Mouse (Mus musculus): ENCODE data around the gene Mpp4.

Mpp4 gene

GRCm38 (mm10) chr1:59134419-59134818 is 28.8 kb downstream of the Mpp4 start:
- POLR2A ChIA-PET = interaction anchor here in 2 of 4 experiments (0.7 to 1.2 kb wide), 3 partner anchors 11 to 127 kb away, joined by 3 read pairs; no protein-coding TSS in a partner anchor
- CTCF ChIA-PET = interaction anchor here in 1 of 4 experiments (2.9 kb wide), 1 partner anchor 8 kb away, joined by 8 read pairs; no protein-coding TSS in a partner anchor

- POLR2A ChIA-PET = no interaction called here
- CTCF ChIA-PET = interaction anchor here in 1 of 4 experiments (1.2 to 1.5 kb wide), 2 partner anchors 14 to 494 kb away, joined by 3 to 4 read pairs; no protein-coding TSS in a partner anchor
Measured at GRCm38 (mm10) chr1:59128879-59129278, 34.3 kb downstream of the Mpp4 start.

- CTCF ChIA-PET = no interaction called here
- POLR2A ChIA-PET = no interaction called here
Measured at GRCm38 (mm10) chr1:59125558-59125957, 37.6 kb downstream of the Mpp4 start.

GRCm38 (mm10) chr1:59119720-59120457 is 43.3 kb downstream of the Mpp4 start, which contains the start of gene Tmem237:
Gene Tmem237, minus strand, starts transcription at chr1:59120408.
- CTCF ChIA-PET = interaction anchor here in 3 of 4 experiments (0.8 to 1.6 kb wide), 3 partner anchors 11 to 620 kb away, joined by 3 to 8 read pairs (median 4); partner anchors contain the start of gene Als2 (in 1 of the 3)
- POLR2A ChIA-PET = interaction anchor here in 3 of 4 experiments (0.6 to 1.4 kb wide), 9 partner anchors 9 to 695 kb away, joined by 3 to 11 read pairs (median 4); partner anchors contain the start of genes Stradb (in 2 of the 3), Trak2 (in 2 of the 3) and Als2 (in 1 of the 3)

- ChIA-PET CTCF (no interaction called here), POLR2A (interaction anchor here in 1 of 4 experiments (0.9 to 1.2 kb wide), 2 partner anchors 9 to 10 kb away, joined by 3 to 4 read pairs; no protein-coding TSS in a partner anchor)
Measured at GRCm38 (mm10) chr1:59110524-59110923, 52.7 kb downstream of the Mpp4 start.

- POLR2A ChIA-PET = interaction anchor here in 1 of 4 experiments (0.9 kb wide), 1 partner anchor 97 kb away, joined by 3 read pairs; no protein-coding TSS in a partner anchor
Measured at GRCm38 (mm10) chr1:59102071-59102470, 61.1 kb downstream of the Mpp4 start.

GRCm38 (mm10) chr1:59101020-59101419 is 62.2 kb downstream of the Mpp4 start:
- CTCF ChIA-PET = no interaction called here
- POLR2A ChIA-PET = interaction anchor here in 1 of 4 experiments (0.9 kb wide), 1 partner anchor 22 kb away, joined by 3 read pairs; no protein-coding TSS in a partner anchor

More at GRCm38 (mm10) chr1:59102071-59102470, 61.1 kb downstream of the Mpp4 start:
- CTCF ChIA-PET = interaction anchor here in 1 of 4 experiments (0.6 kb wide), 1 partner anchor 537 kb away, joined by 4 read pairs; no protein-coding TSS in a partner anchor

GRCm38 (mm10) chr1:59094705-59095104 is 68.5 kb downstream of the Mpp4 start, which contains the start of gene C2cd6:
Gene C2cd6, minus strand, starts transcription at chr1:59094900.
- POLR2A ChIA-PET = no interaction called here
- CTCF ChIA-PET = no interaction called here

Measured in embryonic stem cell, embryonic (primary cell).